Mouse (Mus musculus) layer of hippocampus, postnatal 10 days (tissue): ENCODE data around the gene Mettl6. TPM values are rescaled to one million over a fixed set of nuclear protein-coding genes. Genes with fewer than 3 reads are reported as not detected.
"Not testable (repeated sequence)": the region's sequence is repeated elsewhere in the genome, so short reads cannot be mapped to it uniquely, and the experiment has no call there.

Experiments used
- DNase-seq, 2 experiments: peaks; one replicate each; pipeline ENCODE4 v3.0.0; 2021; ENCODE audit warnings: low spot score in 2 of 2
- total RNA-seq, 2 experiments: library from RNA; stranded (reverse); gene quantifications; 2 replicates each; pipeline ENCODE4 v1.2.3; 2021

Mettl6 gene
- total RNA-seq, 2 experiments from 2014 or later, result 26.7 to 29.4 TPM

DNA sequence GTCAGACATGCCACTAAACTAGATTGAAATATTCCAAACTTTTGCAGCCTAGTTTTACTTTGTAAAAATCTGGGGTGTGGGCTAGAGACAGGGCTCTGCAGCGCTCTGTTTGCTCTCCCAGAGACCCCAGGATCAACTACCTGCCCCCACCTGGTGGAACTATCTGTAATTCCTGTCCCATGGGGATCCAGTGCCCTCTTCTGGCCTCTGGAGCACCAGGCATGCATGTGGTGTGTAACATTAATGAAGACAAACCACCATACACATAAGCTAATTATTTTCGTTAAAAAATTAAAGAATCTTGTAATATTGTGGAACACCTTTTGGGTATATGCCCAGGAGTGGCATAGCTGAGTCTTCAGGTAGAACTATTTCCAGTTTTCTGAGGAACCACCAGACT lies 21.5 kb downstream of the Mettl6 start:
- no peak for DNase-seq

- peak; percentile 74 to 78 for DNase-seq
Measured at GRCm38 (mm10) chr14:31472451-31473061, 22.3 kb downstream of the Mettl6 start.

- no peak for DNase-seq
Measured at GRCm38 (mm10) chr14:31469711-31470110, 25.1 kb downstream of the Mettl6 start.

GRCm38 (mm10) chr14:31464176-31464575 lies 30.7 kb downstream of the Mettl6 start:
- DNase-seq, result no peak

- no peak for DNase-seq
Measured at GRCm38 (mm10) chr14:31462886-31463285, 32.0 kb downstream of the Mettl6 start.

GRCm38 (mm10) chr14:31462226-31462625 lies 32.6 kb downstream of the Mettl6 start:
- DNase-seq, result not testable (repeated sequence)

GRCm38 (mm10) chr14:31458006-31458405 lies 36.8 kb downstream of the Mettl6 start:
- no peak for DNase-seq

GRCm38 (mm10) chr14:31456064-31456721 lies 38.6 kb downstream of the Mettl6 start:
- no peak for DNase-seq

GRCm38 (mm10) chr14:31454849-31455566 lies 39.8 kb downstream of the Mettl6 start:
- DNase-seq, result no peak

- DNase-seq, result not testable (repeated sequence)
Measured at GRCm38 (mm10) chr14:31453946-31454345, 40.9 kb downstream of the Mettl6 start.

DNA sequence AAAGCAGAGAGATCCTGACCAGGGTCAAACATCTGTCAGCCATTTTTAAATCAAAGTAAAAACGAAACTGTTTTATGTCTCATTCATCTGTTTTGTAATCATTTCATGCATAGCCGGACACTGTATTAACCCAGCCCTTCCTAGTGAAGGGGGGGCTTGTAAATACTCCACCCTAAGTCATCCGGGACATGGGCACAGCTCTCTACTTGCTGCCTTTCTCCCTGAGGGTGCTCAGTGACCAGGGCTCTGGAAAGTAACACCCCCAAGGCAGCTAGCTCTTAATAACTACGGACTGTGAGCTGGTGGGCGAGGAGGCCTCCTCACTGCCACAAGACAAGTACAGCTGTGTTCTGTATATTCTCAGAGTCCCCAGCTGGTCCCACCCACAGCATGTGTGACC lies 45.8 kb downstream of the Mettl6 start:
- DNase-seq, result no peak

GRCm38 (mm10) chr14:31443616-31444015 lies 51.2 kb downstream of the Mettl6 start:
- no peak for DNase-seq

GRCm38 (mm10) chr14:31440725-31441124 lies 54.1 kb downstream of the Mettl6 start:
- DNase-seq, result no peak

- DNase-seq, result no peak
Measured at GRCm38 (mm10) chr14:31440230-31440629, 54.6 kb downstream of the Mettl6 start.

- no peak for DNase-seq
Measured at GRCm38 (mm10) chr14:31439279-31439678, 55.6 kb downstream of the Mettl6 start.

DNA sequence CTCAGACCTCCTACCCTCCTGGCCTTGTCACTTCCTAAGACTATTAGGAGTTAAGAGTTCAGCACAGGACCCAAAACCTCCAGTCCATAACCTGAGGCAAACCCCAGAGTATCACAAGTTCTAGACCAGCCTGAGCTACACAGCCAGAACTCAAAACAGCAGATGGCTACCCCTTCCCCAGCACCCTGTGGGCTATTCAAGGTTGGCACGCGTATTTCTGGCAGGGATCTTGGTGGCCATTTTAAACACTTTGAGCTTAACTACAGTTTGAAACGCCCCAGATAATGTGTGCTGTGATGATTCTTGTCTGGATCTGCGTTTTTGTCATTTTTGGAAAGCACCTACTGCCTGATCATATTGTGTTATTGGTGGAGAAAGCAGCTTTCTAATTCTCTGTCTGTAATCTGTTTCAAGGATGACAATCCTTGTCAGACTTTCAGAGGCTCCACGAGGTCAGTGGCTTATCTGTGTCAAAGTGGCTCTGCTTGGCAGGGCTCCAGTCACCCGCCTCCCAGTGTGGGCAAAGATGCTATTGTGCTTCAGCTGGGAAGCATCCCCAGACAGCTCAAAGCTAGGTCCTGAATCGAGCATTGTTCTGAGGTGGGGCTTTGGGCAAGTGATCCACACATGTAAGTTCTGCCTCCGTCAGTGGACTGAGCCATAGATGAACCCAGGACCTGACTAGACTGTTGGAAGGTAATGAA lies 56.9 kb downstream of the Mettl6 start:
- no peak for DNase-seq

GRCm38 (mm10) chr14:31435930-31436693 lies 58.7 kb downstream of the Mettl6 start, which contains the start of gene Sh3bp5:
Gene Sh3bp5, minus strand, starts transcription at chr14:31436078.
- DNase-seq, result peak; percentile 95 to 97

DNA sequence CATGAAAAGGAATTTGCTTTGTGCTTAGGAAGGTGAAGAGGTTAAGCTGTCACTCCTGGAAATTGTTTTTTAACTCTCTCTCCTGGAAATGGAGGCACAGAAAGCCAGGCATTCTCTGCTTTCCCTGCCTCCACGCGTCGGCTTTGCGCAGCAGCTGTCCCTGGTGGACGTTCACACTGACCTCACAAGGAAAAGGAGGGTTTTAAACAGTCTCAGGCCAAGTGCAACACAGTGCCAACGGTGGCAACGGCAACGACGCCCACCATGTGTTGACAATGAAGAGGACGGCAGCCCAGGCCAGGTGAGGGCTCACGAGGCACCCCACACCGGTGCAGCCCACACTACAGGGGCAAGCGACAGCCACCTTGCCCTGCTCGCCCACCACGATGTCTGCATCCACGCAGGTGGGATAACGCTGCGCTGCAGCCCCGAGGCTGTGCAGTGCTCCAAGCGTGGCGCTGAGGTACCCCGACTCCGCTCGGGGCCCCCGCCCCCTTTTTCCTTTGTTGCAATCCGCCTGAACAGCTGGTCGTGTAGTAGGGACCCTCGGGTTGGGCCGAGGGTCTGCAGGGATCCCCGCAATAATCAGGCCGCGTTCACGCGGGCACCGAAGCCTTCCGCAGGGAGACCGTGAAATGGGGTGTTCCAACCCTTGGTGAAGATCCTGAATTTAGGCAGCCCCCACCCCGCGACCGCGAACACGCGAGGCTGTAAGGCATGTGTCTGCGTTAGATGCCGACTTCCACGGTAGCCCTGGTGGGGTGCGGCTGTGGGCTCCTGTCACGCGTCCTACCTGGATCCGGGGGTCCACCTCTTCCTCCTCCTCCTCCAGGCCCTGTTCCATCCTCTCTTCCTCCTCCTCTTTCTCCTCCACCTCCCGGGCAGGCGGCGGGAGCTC lies 59.6 kb downstream of the Mettl6 start:
- no peak for DNase-seq

DNA sequence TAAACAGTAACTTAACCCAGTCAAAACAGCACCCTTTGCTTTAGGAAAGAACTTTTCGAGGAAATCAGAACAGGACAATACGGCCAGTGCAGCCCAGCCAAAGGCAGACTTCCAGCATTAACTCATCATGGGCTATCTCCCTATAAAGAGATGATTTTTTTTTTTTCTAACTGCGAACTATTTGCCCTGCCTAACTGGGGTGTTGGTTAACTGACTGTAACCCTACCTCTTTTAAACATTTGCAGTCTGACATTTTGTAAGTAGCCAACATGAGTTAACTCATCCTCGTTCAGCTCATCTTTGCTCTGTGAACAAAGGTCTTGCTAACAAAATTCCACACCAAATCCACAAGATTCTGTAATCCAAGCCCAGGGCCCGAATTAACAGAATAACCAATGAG lies 60.4 kb downstream of the Mettl6 start:
- DNase-seq, result no peak

DNA sequence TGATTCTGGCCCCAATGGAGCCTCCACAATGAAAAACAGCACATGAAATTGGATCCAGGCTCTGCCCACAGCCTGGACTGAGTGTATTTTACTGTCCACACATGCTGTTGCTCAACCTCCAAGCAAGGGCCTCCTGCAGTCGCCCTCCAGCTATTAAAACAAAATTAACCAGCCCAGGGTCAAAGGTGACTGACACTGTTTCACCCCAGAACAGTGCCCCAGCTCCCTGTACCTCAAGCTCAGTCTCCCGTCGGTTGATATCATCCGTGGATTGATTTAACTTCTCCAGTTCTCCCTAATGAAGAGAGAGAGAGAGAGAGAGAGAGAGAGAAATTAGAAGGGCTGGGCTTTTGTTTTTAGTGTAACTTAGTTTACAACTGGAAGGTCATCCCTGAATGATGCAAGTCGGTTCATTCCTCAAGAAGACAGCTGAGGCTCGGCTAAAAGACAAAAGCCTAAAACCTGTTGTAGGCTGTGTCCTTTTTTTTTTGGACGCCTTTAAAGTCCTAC lies 60.9 kb downstream of the Mettl6 start:
- no peak for DNase-seq
